8 mouse cellular contexts compared by ENCODE assay signal in the genomic region with DNA sequence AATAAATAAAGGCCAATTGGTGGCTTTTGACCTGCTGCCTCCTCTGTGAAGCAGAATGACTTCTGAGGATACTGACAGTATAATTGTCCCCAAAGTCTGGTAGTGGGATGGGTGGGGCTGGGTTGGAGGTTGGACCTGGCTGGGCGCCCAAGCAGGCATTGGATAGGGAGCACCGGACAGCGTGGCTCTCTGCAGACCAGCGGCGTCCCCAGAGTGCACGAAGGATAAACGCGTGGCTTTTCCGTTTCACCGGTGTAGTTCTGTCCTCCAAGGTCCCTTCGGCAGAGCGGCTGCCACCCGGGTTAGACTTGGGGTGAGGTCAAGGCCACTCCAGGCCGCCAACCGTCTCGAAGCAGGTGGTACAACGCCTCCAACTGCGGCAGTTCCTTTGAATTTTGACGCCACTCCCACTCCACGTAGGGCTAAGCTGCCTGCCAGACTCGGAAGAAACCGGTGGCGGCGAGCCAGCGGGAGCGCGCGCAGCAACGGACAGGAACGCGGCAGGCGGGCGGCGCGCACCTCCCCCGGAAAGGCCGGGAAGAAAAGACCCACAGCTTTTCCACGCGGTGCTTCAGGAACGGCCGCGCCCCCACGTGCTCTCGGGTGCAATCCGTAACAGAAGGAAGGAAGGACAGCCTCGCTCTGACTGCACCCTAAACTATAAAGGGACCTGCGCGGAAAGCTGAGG. TPM values are rescaled to one million over a fixed set of nuclear protein-coding genes. Genes with fewer than 3 reads are reported as not detected.
A peak's percentile ranks its signal among the peaks of the same experiment; 100 is the strongest.
DNase-seq lines count a peak whose midpoint lies in the region; ATAC-seq and TF ChIP-seq lines count a peak whose summit lies in the region.

No protein-coding gene starts in this region.

- TF ChIP-seq POLR2A in CH12.LX (IDR thresholded peaks at IDR 0.05; ENCODE audit: low read depth, low read length): peak; percentile 68

- H3K9me3 ChIP-seq in CH12.LX (replicated peaks; ENCODE audit: low read length): no peaks in the 10 kb centered on the region
- no peaks in the 10 kb centered on the region for H3K9me3 ChIP-seq in forebrain, embryonic 12.5 days
- H3K9me3 ChIP-seq in heart, embryonic 16.5 days (replicated peaks; ENCODE audit: control insufficient read depth, low read length): no peaks in the 10 kb centered on the region
- H3K9me3 ChIP-seq in liver, embryonic 15.5 days (replicated peaks): no peaks in the 10 kb centered on the region
- H3K9me3 ChIP-seq in neural tube, embryonic 12.5 days: no peaks in the 10 kb centered on the region

- TF ChIP-seq CTCF in CH12.LX (conservative IDR thresholded peaks at IDR 0.05 in 1 of 2, IDR thresholded peaks at IDR 0.05 in 1 of 2; ENCODE audit: low read depth in 2 of 2, low read length in 2 of 2): no peak

- no peak for TF ChIP-seq EP300 in CH12.LX (IDR thresholded peaks at IDR 0.05; ENCODE audit: low read length)

- H3K79me2 ChIP-seq in CH12.LX (replicated peaks; ENCODE audit: control insufficient read depth, extremely low read depth, insufficient read depth, poor library complexity, severe bottlenecking): peaks cover 3% of the 10 kb centered on the region

- peak overlapping the region; percentile 12; the same call in 1 of the 2 replicates for H3K27ac ChIP-seq in CH12.LX (ENCODE audit: insufficient read depth, low read depth)
- H3K27ac ChIP-seq in forebrain, embryonic 12.5 days: no peak overlapping the region
- peak overlapping the region; percentile 34 for H3K27ac ChIP-seq in heart, embryonic 16.5 days (ENCODE audit: low read length)
- no peak overlapping the region for H3K27ac ChIP-seq in liver, embryonic 15.5 days (replicated peaks)
- H3K27ac ChIP-seq in neural tube, embryonic 12.5 days: no peak overlapping the region

- peak; percentile 40; the same call in 1 of the 2 replicates for ATAC-seq in cerebellum, adult (ENCODE audit: insufficient number of reproducible peaks, low FRiP score, low TSS enrichment)
- ATAC-seq in forebrain, embryonic 12.5 days (ENCODE audit: low FRiP score): peak; percentile 90
- ATAC-seq in heart, embryonic 16.5 days (replicated peaks; ENCODE audit: extremely low read depth, insufficient read depth, low FRiP score): peak; percentile 88
- ATAC-seq in liver, embryonic 15.5 days (ENCODE audit: insufficient read depth): 0 out of 2 replicates have a peak, but pooled peaks have one; percentile 49
- peak; percentile 70 for ATAC-seq in neural tube, embryonic 12.5 days (ENCODE audit: low FRiP score, low read depth)

- peaks cover 0 to 8% of the 10 kb centered on the region in 2 experiments for H3K36me3 ChIP-seq in CH12.LX (replicated peaks in 1 of 2; ENCODE audit: control insufficient read depth in 1 of 2, insufficient read depth in 1 of 2, low read length in 1 of 2)
- no peaks in the 10 kb centered on the region for H3K36me3 ChIP-seq in forebrain, embryonic 12.5 days (replicated peaks)
- no peaks in the 10 kb centered on the region for H3K36me3 ChIP-seq in heart, embryonic 16.5 days (ENCODE audit: control insufficient read depth, insufficient read depth)
- H3K36me3 ChIP-seq in liver, embryonic 15.5 days (replicated peaks): no peaks in the 10 kb centered on the region
- no peaks in the 10 kb centered on the region for H3K36me3 ChIP-seq in neural tube, embryonic 12.5 days

- dilution Hi-C loops in CH12.LX (cut with MboI; ENCODE audit: extremely low pct_ligation_motif_present, extremely low pct_unique_long_range_greater_than_20kb, low sequenced_read_pairs): no loop called here

- H3K9ac ChIP-seq in CH12.LX (ENCODE audit: insufficient read depth, low read depth): peak overlapping the region; percentile 70
- peak overlapping the region; percentile 54 for H3K9ac ChIP-seq in forebrain, embryonic 12.5 days
- peak overlapping the region; percentile 78 for H3K9ac ChIP-seq in heart, embryonic 16.5 days (ENCODE audit: low read length)
- peak overlapping the region; percentile 25; the same call in 1 of the 2 replicates for H3K9ac ChIP-seq in liver, embryonic 15.5 days
- H3K9ac ChIP-seq in neural tube, embryonic 12.5 days: peak overlapping the region; percentile 54

- no peak for TF ChIP-seq RAD21 in CH12.LX (IDR thresholded peaks at IDR 0.05; ENCODE audit: low read depth, low read length)

- in situ Hi-C loops in CH12.LX (cut with MboI; ENCODE audit: low pct_ligation_motif_present, low pct_unique_long_range_greater_than_20kb, low sequenced_read_pairs): no loop called here

- peaks cover 0 to 4% of the 10 kb centered on the region in 2 experiments; a peak in 2 of 4 replicates for H3K4me1 ChIP-seq in CH12.LX (ENCODE audit: control insufficient read depth in 1 of 2, insufficient read depth in 2 of 2)
- H3K4me1 ChIP-seq in forebrain, embryonic 12.5 days: peaks cover 6% of the 10 kb centered on the region; the same call in 1 of the 2 replicates
- H3K4me1 ChIP-seq in heart, embryonic 16.5 days (ENCODE audit: control insufficient read depth, insufficient read depth, low read length): peaks cover 7% of the 10 kb centered on the region; the same call in 1 of the 2 replicates
- 0 out of 2 replicates have a peak, but pooled peaks cover 5% of the 10 kb centered on the region for H3K4me1 ChIP-seq in liver, embryonic 15.5 days (replicated peaks)
- H3K4me1 ChIP-seq in neural tube, embryonic 12.5 days: no peaks in the 10 kb centered on the region

- no peak for DNase-seq in CH12.LX (ENCODE audit: extremely low read depth)
- DNase-seq in kidney, postnatal 25 days: peak; percentile 89 to 91
- DNase-seq in testis, postnatal 10 days (ENCODE audit: low spot score): peak; percentile 89

- peak overlapping the region; percentile 6 to 61 (median 39) for H3K4me3 ChIP-seq in CH12.LX (replicated peaks in 1 of 3; ENCODE audit: low read depth in 2 of 3, low read length in 2 of 3, poor library complexity in 1 of 3)
- H3K4me3 ChIP-seq in forebrain, embryonic 12.5 days (replicated peaks): peak overlapping the region; percentile 53
- peak overlapping the region; percentile 60 for H3K4me3 ChIP-seq in heart, embryonic 16.5 days (ENCODE audit: low read length)
- H3K4me3 ChIP-seq in liver, embryonic 15.5 days (replicated peaks): peak overlapping the region; percentile 52
- peak overlapping the region; percentile 45 for H3K4me3 ChIP-seq in neural tube, embryonic 12.5 days

- WGBS in forebrain, embryonic 12.5 days: 1% methylated on average over 48 of the region's 48 CpGs
- WGBS in heart, embryonic 16.5 days: under 1% methylated on average over 48 of the region's 48 CpGs
- under 1% methylated on average over 48 of the region's 48 CpGs for WGBS in liver, embryonic 15.5 days (ENCODE audit: insufficient replicate concordance)
- under 1% methylated on average over 48 of the region's 48 CpGs for WGBS in neural tube, embryonic 12.5 days

- H3K4me2 ChIP-seq in CH12.LX (ENCODE audit: insufficient read depth, low read depth, poor library complexity, severe bottlenecking): peak overlapping the region; percentile 41
- peak overlapping the region; percentile 90 for H3K4me2 ChIP-seq in forebrain, embryonic 12.5 days
- H3K4me2 ChIP-seq in heart, embryonic 16.5 days (ENCODE audit: low read depth, low read length): peak overlapping the region; percentile 85
- H3K4me2 ChIP-seq in liver, embryonic 15.5 days: peak overlapping the region; percentile 76
- H3K4me2 ChIP-seq in neural tube, embryonic 12.5 days (replicated peaks): peak overlapping the region; percentile 88

- H3K27me3 ChIP-seq in CH12.LX (replicated peaks): no peaks in the 10 kb centered on the region
- peaks cover 7% of the 10 kb centered on the region; the same call in 1 of the 2 replicates for H3K27me3 ChIP-seq in forebrain, embryonic 12.5 days
- H3K27me3 ChIP-seq in heart, embryonic 16.5 days (ENCODE audit: control insufficient read depth, insufficient read depth, low read length): no peaks in the 10 kb centered on the region
- peaks cover 10% of the 10 kb centered on the region; the same call in 1 of the 2 replicates for H3K27me3 ChIP-seq in liver, embryonic 15.5 days
- H3K27me3 ChIP-seq in neural tube, embryonic 12.5 days (replicated peaks): 0 out of 2 replicates have a peak, but pooled peaks cover 4% of the 10 kb centered on the region

RNA-seq across cellular contexts. Expression of a gene that starts 22.5 kb away (rescaled TPM):
- total RNA-seq in CH12.LX (2012; rRNA removed) (13.8 and 17.8 TPM in 2 replicates), CH12.LX (2014; rRNA removed) (19.2 and 20.6 TPM in 2 replicates)
- polyA plus RNA-seq in CH12.LX (2012; ENCODE audit: insufficient read length, low read depth): 25.2 and 27.7 TPM in 2 replicates
- 28.3 and 36.8 TPM in 2 replicates for polyA plus RNA-seq in forebrain, embryonic 12.5 days (2016; fragmentation: Nextera tagmentation; extraction: Ambion mirVana)
- 131 and 138 TPM in 2 replicates for polyA plus RNA-seq in heart, embryonic 16.5 days (2015; fragmentation: Nextera tagmentation; extraction: Ambion mirVana)
- 19.3 and 20.6 TPM in 2 replicates for polyA plus RNA-seq in liver, embryonic 15.5 days (2015; fragmentation: Nextera tagmentation; extraction: Ambion mirVana)
- 41.3 and 42.8 TPM in 2 replicates for polyA plus RNA-seq in neural tube, embryonic 12.5 days (2016; fragmentation: Nextera tagmentation; extraction: Ambion mirVana)

RNA-seq across cellular contexts. Expression of a gene that starts 32.9 kb away (rescaled TPM):
- total RNA-seq in CH12.LX (2012; rRNA removed): 33.9 and 40.7 TPM in 2 replicates
- 22.4 and 25.7 TPM in 2 replicates for total RNA-seq in CH12.LX (2014; rRNA removed)
- polyA plus RNA-seq in CH12.LX (2012; ENCODE audit: insufficient read length, low read depth): 32.4 and 35.4 TPM in 2 replicates
- polyA plus RNA-seq in forebrain, embryonic 12.5 days (2016; fragmentation: Nextera tagmentation; extraction: Ambion mirVana): 19.9 and 21.4 TPM in 2 replicates
- polyA plus RNA-seq in heart, embryonic 16.5 days (2015; fragmentation: Nextera tagmentation; extraction: Ambion mirVana): 41.9 and 42.5 TPM in 2 replicates
- polyA plus RNA-seq in liver, embryonic 15.5 days (2015; fragmentation: Nextera tagmentation; extraction: Ambion mirVana): 13.5 and 14.9 TPM in 2 replicates
- 22.4 and 24.5 TPM in 2 replicates for polyA plus RNA-seq in neural tube, embryonic 12.5 days (2016; fragmentation: Nextera tagmentation; extraction: Ambion mirVana)

RNA-seq across cellular contexts. Expression of a gene that starts 33.0 kb away (rescaled TPM):
- total RNA-seq in CH12.LX (2012; rRNA removed) (8.2 and 10.4 TPM in 2 replicates), CH12.LX (2014; rRNA removed) (2.4 and 3.2 TPM in 2 replicates)
- polyA plus RNA-seq in CH12.LX (2012; ENCODE audit: insufficient read length, low read depth): 5.7 and 7.3 TPM in 2 replicates
- 8.2 and 8.7 TPM in 2 replicates for polyA plus RNA-seq in forebrain, embryonic 12.5 days (2016; fragmentation: Nextera tagmentation; extraction: Ambion mirVana)
- polyA plus RNA-seq in heart, embryonic 16.5 days (2015; fragmentation: Nextera tagmentation; extraction: Ambion mirVana): 8.2 and 10.0 TPM in 2 replicates
- 2.3 and 2.7 TPM in 2 replicates for polyA plus RNA-seq in liver, embryonic 15.5 days (2015; fragmentation: Nextera tagmentation; extraction: Ambion mirVana)
- 8.0 and 8.4 TPM in 2 replicates for polyA plus RNA-seq in neural tube, embryonic 12.5 days (2016; fragmentation: Nextera tagmentation; extraction: Ambion mirVana)

RNA-seq across cellular contexts. Expression of a gene that starts 38.0 kb away (rescaled TPM):
- total RNA-seq in CH12.LX (2012; rRNA removed) (1.4 and 1.7 TPM in 2 replicates), CH12.LX (2014; rRNA removed) (1.8 TPM in 1 of 2 replicates, not detected in the other)
- 4.8 and 8.2 TPM in 2 replicates for polyA plus RNA-seq in CH12.LX (2012; ENCODE audit: insufficient read length, low read depth)
- not detected in 2 replicates for polyA plus RNA-seq in forebrain, embryonic 12.5 days (2016; fragmentation: Nextera tagmentation; extraction: Ambion mirVana)
- not detected in 2 replicates for polyA plus RNA-seq in heart, embryonic 16.5 days (2015; fragmentation: Nextera tagmentation; extraction: Ambion mirVana)
- polyA plus RNA-seq in liver, embryonic 15.5 days (2015; fragmentation: Nextera tagmentation; extraction: Ambion mirVana): not detected in 2 replicates
- not detected in 2 replicates for polyA plus RNA-seq in neural tube, embryonic 12.5 days (2016; fragmentation: Nextera tagmentation; extraction: Ambion mirVana)

Comparison
In these comparisons a context has a peak if more than half of its experiments do, and no peak if none do; other contexts are left out.
1. H3K27ac ChIP-seq: peak in CH12.LX (single experiment) and heart, embryonic 16.5 days (single experiment); none in forebrain, embryonic 12.5 days (single experiment), liver, embryonic 15.5 days (single experiment) and neural tube, embryonic 12.5 days (single experiment).
2. H3K9ac ChIP-seq: peak in every context shown above with its lines; median percentile 78 in heart, embryonic 16.5 days; 70 in CH12.LX; 54 in forebrain, embryonic 12.5 days; 54 in neural tube, embryonic 12.5 days; 25 in liver, embryonic 15.5 days.
3. ATAC-seq: peak in every context shown above with its lines; median percentile 90 in forebrain, embryonic 12.5 days; 88 in heart, embryonic 16.5 days; 70 in neural tube, embryonic 12.5 days; 49 in liver, embryonic 15.5 days; 40 in cerebellum, adult.
4. Peak in every context shown above with its lines, with median percentiles within 50 percentile points of each other: H3K4me2 ChIP-seq and H3K4me3 ChIP-seq.